Mouse (Mus musculus): ENCODE data around the gene Adam22. TPM values are rescaled to one million over a fixed set of nuclear protein-coding genes. Genes with fewer than 3 reads are reported as not detected.
A peak's percentile ranks its signal among the peaks of the same experiment; 100 is the strongest.

Adam22 gene
- polyA plus RNA-seq, 1 experiment from 2014 or later: 2.2 TPM

DNA sequence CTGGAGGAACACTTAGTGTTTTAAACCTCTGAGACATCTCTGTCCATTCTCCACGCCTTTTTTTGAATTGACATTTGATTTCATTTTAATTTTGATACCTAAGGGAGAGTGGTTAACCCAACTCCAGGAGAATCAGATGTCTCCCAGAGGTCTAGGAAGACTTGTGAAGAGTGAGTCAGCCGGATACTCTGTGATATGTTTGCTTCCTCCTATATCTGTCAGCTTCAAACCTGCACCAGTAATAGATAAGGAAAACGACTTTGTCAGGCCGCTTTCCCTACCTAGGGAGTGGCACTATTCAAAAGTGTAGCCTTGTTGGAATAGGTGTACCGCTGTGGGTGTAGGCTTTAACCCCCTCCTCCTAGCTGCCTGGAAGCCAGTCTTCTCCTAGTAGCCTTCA, 821 bp upstream of the Adam22 start:
- peaks cover 24% of the 10 kb centered on the region for H3K27me3 ChIP-seq (replicated peaks; ENCODE audit: control insufficient read depth, insufficient read depth, low read length)
- no peak overlapping the region for H3K9ac ChIP-seq (ENCODE audit: low read depth, low read length)
- no peak overlapping the region for H3K4me3 ChIP-seq (ENCODE audit: low read depth, low read length)
- no peak overlapping the region for H3K27ac ChIP-seq (ENCODE audit: low read depth, low read length)
- H3K4me2 ChIP-seq: no peak overlapping the region
- no peaks in the 10 kb centered on the region for H3K36me3 ChIP-seq (ENCODE audit: control insufficient read depth, insufficient read depth, low read length)
- no peaks in the 10 kb centered on the region for H3K9me3 ChIP-seq (ENCODE audit: control insufficient read depth, low read length)
- no peaks in the 10 kb centered on the region for H3K4me1 ChIP-seq (replicated peaks; ENCODE audit: control insufficient read depth, insufficient read depth, low read length)
- no peak for DNase-seq (ENCODE audit: low spot score)
- WGBS: 47% methylated on average over 5 of the region's 5 CpGs
- no peak for ATAC-seq (replicated peaks; ENCODE audit: low FRiP score)

DNA sequence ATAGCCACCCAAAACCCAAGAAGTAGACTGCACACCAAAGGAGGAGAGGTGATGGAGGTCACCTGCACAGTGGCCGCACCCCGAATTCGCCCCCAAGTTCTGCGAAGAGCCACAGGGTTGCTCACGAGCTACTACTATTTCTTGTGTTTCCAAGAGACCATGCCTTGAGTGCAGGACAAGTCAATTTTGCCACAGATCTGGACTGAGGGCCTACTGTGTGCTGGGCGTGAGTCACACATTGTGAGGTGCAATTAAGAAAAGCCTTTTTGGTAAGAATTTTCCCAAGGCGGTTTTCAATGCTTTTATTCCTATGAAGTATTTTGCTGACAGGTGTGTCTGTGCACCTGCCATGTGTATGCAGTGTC, 350 bp upstream of the Adam22 start:
- Histone ChIP-seq H3K9ac (ENCODE audit: low read depth, low read length) (no peak overlapping the region), H3K4me3 (ENCODE audit: low read depth, low read length) (peak overlapping the region; percentile 50), H3K36me3 (ENCODE audit: control insufficient read depth, insufficient read depth, low read length) (no peaks in the 10 kb centered on the region), H3K27me3 (replicated peaks; ENCODE audit: control insufficient read depth, insufficient read depth, low read length) (peaks cover 24% of the 10 kb centered on the region), H3K4me2 (peak overlapping the region; percentile 73), H3K4me1 (replicated peaks; ENCODE audit: control insufficient read depth, insufficient read depth, low read length) (no peaks in the 10 kb centered on the region), H3K27ac (ENCODE audit: low read depth, low read length) (no peak overlapping the region), H3K9me3 (ENCODE audit: control insufficient read depth, low read length) (no peaks in the 10 kb centered on the region)
- no peak for ATAC-seq (replicated peaks; ENCODE audit: low FRiP score)
- WGBS: 48% methylated on average over 7 of the region's 7 CpGs
- no peak for DNase-seq (ENCODE audit: low spot score)

DNA sequence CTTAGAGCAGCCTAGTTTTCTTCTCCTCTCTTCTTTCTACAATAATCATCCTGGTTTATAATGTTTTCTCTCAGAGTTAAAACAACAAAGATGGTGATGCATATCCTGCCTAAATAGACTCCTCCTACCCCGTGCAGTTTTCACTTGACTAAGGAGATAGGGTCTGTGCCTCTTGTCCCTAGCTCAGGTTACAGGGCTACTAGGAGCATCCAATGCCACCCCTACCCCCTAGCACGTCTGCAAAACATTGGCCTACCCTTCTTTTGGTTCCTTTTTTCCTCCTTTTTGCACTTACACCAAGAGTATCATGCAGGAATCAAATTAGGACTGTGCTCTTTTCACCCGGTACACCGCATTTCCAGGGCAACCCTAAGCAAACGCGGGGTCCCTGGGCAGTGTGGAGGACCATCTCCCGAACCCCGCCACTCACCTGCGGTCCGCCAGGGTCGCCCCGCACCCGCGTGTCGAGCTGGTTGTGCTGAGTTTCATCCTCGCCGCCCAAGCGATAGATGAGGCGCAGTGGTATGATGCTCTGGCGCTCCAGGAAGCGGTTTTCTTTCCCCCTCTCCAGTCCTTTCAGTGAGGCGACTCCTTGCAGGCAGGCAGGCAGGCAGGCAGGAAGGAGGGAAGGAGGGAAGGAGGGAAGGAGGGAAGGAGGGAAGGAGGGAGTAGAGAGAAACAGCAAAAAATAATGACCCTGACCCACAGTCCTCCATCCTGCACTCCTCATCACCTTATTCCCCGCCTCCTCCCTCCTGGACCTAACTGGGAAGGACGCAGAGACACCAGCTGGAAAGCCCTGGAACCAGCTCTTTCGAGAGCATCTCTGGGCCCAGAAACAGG, 968 bp downstream of the Adam22 start:
- 3% methylated on average over 25 of the region's 25 CpGs for WGBS
- Histone ChIP-seq H3K27me3 (replicated peaks; ENCODE audit: control insufficient read depth, insufficient read depth, low read length) (peaks cover 24% of the 10 kb centered on the region), H3K4me3 (ENCODE audit: low read depth, low read length) (peak overlapping the region; percentile 50), H3K9me3 (ENCODE audit: control insufficient read depth, low read length) (no peaks in the 10 kb centered on the region), H3K27ac (ENCODE audit: low read depth, low read length) (no peak overlapping the region), H3K4me1 (replicated peaks; ENCODE audit: control insufficient read depth, insufficient read depth, low read length) (no peaks in the 10 kb centered on the region), H3K4me2 (peak overlapping the region; percentile 73), H3K9ac (ENCODE audit: low read depth, low read length) (no peak overlapping the region), H3K36me3 (ENCODE audit: control insufficient read depth, insufficient read depth, low read length) (no peaks in the 10 kb centered on the region)
- no peak for DNase-seq (ENCODE audit: low spot score)
- ATAC-seq (replicated peaks; ENCODE audit: low FRiP score): 0 out of 2 replicates have a peak, but pooled peaks have one; percentile 32

DNA sequence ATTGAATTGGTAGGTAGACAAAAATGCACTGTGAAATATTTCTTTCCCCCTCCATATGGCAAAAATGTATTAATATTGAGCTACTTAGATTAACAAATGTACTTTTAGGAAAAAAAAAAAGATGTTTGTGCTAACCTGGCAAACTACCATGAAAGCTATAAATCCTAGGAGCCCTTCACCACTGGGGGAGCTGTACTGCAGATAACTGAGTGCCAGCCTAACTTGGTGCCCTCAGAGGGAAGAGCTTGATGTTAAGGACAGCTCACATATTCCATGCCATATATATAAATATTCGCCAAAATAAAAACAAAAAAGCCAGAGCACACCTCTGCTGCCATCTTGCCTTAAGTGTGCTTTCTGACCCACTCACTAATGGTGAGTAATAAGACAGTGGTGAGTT, 5.6 kb downstream of the Adam22 start:
- no peak overlapping the region for H3K4me2 ChIP-seq
- H3K4me3 ChIP-seq (ENCODE audit: low read depth, low read length): no peak overlapping the region
- H3K36me3 ChIP-seq (ENCODE audit: control insufficient read depth, insufficient read depth, low read length): no peaks in the 10 kb centered on the region
- H3K9me3 ChIP-seq (ENCODE audit: control insufficient read depth, low read length): no peaks in the 10 kb centered on the region
- H3K4me1 ChIP-seq (replicated peaks; ENCODE audit: control insufficient read depth, insufficient read depth, low read length): no peaks in the 10 kb centered on the region
- peaks cover 8% of the 10 kb centered on the region for H3K27me3 ChIP-seq (replicated peaks; ENCODE audit: control insufficient read depth, insufficient read depth, low read length)
- no peak overlapping the region for H3K9ac ChIP-seq (ENCODE audit: low read depth, low read length)
- no peak overlapping the region for H3K27ac ChIP-seq (ENCODE audit: low read depth, low read length)
- no peak for ATAC-seq (replicated peaks; ENCODE audit: low FRiP score)
- no peak for DNase-seq (ENCODE audit: low spot score)
- WGBS: 30% methylated on average over 1 of the region's 1 CpGs

DNA sequence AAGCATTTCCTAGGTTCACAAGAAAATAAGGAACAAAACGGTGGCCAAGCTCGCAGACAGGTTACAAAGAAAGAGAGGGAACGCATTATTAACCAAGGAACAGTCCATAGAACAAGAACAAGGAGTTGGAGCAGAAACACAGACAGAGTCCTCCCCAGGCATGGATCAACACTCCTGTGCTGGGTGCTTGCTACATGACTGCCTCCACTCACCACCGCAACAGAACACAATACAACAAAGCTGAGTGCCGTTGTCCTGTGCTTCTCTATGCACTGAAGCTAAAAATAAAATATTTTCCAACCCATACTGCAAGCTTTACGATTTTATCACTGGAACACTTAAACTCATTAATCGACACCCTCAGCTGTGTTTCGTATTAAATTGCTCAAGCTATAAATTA, 10.3 kb downstream of the Adam22 start:
- ATAC-seq (replicated peaks; ENCODE audit: low FRiP score): no peak
- DNase-seq (ENCODE audit: low spot score): no peak
- Histone ChIP-seq H3K36me3 (ENCODE audit: control insufficient read depth, insufficient read depth, low read length) (no peaks in the 10 kb centered on the region), H3K27ac (ENCODE audit: low read depth, low read length) (no peak overlapping the region), H3K4me1 (replicated peaks; ENCODE audit: control insufficient read depth, insufficient read depth, low read length) (no peaks in the 10 kb centered on the region), H3K4me3 (ENCODE audit: low read depth, low read length) (no peak overlapping the region), H3K9ac (ENCODE audit: low read depth, low read length) (no peak overlapping the region), H3K27me3 (replicated peaks; ENCODE audit: control insufficient read depth, insufficient read depth, low read length) (no peaks in the 10 kb centered on the region), H3K4me2 (no peak overlapping the region), H3K9me3 (ENCODE audit: control insufficient read depth, low read length) (no peaks in the 10 kb centered on the region)
- 76% methylated on average over 8 of the region's 8 CpGs for WGBS

DNA sequence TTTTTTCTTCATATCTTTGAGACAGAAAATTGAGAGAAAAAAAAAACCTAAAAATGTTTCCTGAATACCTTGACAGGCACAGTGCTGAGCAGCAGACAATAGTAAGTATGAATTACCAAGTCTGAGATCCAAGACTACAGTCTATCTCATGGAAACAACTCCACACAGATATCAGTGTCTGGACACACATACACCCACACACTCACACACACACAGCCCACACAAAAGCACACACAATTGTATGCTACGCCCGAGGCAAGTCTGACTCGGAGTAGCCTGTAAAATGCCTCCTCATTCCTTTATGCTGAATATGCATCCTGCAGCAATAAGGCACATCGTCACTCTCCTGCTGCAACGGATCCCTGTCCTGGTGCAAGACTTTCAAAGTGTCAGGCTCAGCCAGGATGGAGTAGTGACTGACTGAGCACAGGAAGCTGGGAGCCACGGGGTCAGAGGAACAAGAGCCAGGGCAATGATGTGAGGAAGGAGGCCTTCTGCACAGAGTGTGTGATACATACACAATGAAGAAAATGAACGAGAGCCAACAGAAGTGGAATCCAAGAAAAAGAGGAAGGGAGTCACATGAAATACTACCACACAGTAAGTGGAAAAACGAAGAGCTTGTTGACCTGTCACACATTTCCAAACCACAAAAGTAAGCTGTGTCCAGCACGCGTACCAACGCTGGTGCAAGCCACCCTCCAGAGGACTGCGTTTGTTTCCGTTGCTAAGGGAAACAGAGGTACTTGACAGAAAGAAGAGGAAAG, 10.9 kb downstream of the Adam22 start:
- Histone ChIP-seq H3K4me1 (replicated peaks; ENCODE audit: control insufficient read depth, insufficient read depth, low read length) (no peaks in the 10 kb centered on the region), H3K4me2 (no peak overlapping the region), H3K4me3 (ENCODE audit: low read depth, low read length) (no peak overlapping the region), H3K27me3 (replicated peaks; ENCODE audit: control insufficient read depth, insufficient read depth, low read length) (no peaks in the 10 kb centered on the region), H3K27ac (ENCODE audit: low read depth, low read length) (no peak overlapping the region), H3K9me3 (ENCODE audit: control insufficient read depth, low read length) (no peaks in the 10 kb centered on the region), H3K9ac (ENCODE audit: low read depth, low read length) (no peak overlapping the region), H3K36me3 (ENCODE audit: control insufficient read depth, insufficient read depth, low read length) (no peaks in the 10 kb centered on the region)
- WGBS: 53% methylated on average over 13 of the region's 13 CpGs
- DNase-seq (ENCODE audit: low spot score) (no peak), ATAC-seq (replicated peaks; ENCODE audit: low FRiP score) (no peak)

DNA sequence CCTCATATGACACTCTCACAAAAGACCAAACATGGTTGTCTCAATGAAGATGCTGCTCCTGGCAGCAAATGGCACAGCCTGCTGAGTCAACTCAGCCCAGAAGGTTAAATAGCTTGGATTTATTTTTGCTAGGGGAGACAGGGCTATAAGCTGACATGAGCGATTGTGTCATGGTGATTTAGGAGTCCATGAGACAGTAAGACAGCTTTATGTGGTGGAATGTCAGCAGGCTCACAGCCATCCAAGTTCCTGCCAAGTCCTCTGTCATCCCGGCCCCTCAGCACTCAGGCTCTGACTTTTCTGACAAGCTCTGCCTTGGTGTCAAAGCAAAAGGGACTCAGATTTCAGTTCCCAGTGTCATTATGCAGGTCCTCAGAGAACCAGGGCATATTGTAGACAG, 11.6 kb downstream of the Adam22 start:
- no peaks in the 10 kb centered on the region for H3K4me1 ChIP-seq (replicated peaks; ENCODE audit: control insufficient read depth, insufficient read depth, low read length)
- H3K4me3 ChIP-seq (ENCODE audit: low read depth, low read length): no peak overlapping the region
- no peak overlapping the region for H3K4me2 ChIP-seq
- DNase-seq (ENCODE audit: low spot score): no peak
- no peak overlapping the region for H3K9ac ChIP-seq (ENCODE audit: low read depth, low read length)
- H3K9me3 ChIP-seq (ENCODE audit: control insufficient read depth, low read length): no peaks in the 10 kb centered on the region
- no peaks in the 10 kb centered on the region for H3K27me3 ChIP-seq (replicated peaks; ENCODE audit: control insufficient read depth, insufficient read depth, low read length)
- H3K27ac ChIP-seq (ENCODE audit: low read depth, low read length): no peak overlapping the region
- 62% methylated on average over 2 of the region's 2 CpGs for WGBS
- no peaks in the 10 kb centered on the region for H3K36me3 ChIP-seq (ENCODE audit: control insufficient read depth, insufficient read depth, low read length)
- no peak for ATAC-seq (replicated peaks; ENCODE audit: low FRiP score)

DNA sequence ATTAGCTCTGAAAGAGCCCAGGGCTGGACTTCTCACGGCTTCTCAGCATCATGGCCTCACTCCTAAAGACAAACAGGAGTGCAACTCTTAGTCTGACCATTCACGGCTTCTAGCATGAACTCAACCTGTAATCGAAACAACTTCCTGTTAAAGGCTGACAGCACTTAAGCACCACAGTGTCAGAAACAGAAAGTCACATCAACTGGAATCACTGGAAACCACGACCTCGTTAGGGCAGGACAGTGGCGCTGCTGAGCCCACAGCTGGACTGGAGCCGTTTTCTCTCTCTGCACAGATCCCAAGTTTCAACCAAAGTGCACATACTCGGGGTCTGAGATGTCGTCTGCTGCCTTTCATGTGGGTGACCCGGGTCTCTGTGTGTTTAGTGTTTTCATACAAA, 18.4 kb downstream of the Adam22 start:
- H3K4me2 ChIP-seq: no peak overlapping the region
- no peaks in the 10 kb centered on the region for H3K36me3 ChIP-seq (ENCODE audit: control insufficient read depth, insufficient read depth, low read length)
- H3K9me3 ChIP-seq (ENCODE audit: control insufficient read depth, low read length): no peaks in the 10 kb centered on the region
- no peaks in the 10 kb centered on the region for H3K27me3 ChIP-seq (replicated peaks; ENCODE audit: control insufficient read depth, insufficient read depth, low read length)
- DNase-seq (ENCODE audit: low spot score) (no peak), ATAC-seq (replicated peaks; ENCODE audit: low FRiP score) (no peak)
- H3K4me1 ChIP-seq (replicated peaks; ENCODE audit: control insufficient read depth, insufficient read depth, low read length): no peaks in the 10 kb centered on the region
- 57% methylated on average over 10 of the region's 10 CpGs for WGBS
- H3K9ac ChIP-seq (ENCODE audit: low read depth, low read length): no peak overlapping the region
- H3K4me3 ChIP-seq (ENCODE audit: low read depth, low read length): no peak overlapping the region
- H3K27ac ChIP-seq (ENCODE audit: low read depth, low read length): no peak overlapping the region

DNA sequence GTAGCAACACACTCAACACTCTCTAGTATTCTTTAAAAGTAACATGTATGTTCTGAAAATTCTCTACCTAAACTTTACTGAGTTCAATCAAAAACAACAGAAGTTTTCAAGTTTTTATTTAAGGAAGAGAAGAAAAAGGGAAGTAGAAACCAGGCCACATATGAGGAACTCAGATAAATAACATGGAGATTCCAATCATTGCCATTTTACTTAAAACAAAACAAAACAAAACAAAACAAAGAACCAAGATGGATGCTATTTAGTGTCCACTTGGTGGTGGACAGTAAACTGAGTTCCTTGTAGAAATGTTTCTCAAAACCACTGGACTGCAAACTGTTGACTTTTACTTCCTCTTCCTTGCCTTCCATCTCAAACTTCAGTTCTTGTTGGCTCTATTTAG, 21.6 kb downstream of the Adam22 start:
- no peak overlapping the region for H3K4me2 ChIP-seq
- H3K4me1 ChIP-seq (replicated peaks; ENCODE audit: control insufficient read depth, insufficient read depth, low read length): no peaks in the 10 kb centered on the region
- H3K9ac ChIP-seq (ENCODE audit: low read depth, low read length): no peak overlapping the region
- H3K4me3 ChIP-seq (ENCODE audit: low read depth, low read length): no peak overlapping the region
- no peaks in the 10 kb centered on the region for H3K9me3 ChIP-seq (ENCODE audit: control insufficient read depth, low read length)
- ATAC-seq (replicated peaks; ENCODE audit: low FRiP score) (no peak), DNase-seq (ENCODE audit: low spot score) (no peak)
- no peaks in the 10 kb centered on the region for H3K27me3 ChIP-seq (replicated peaks; ENCODE audit: control insufficient read depth, insufficient read depth, low read length)
- H3K36me3 ChIP-seq (ENCODE audit: control insufficient read depth, insufficient read depth, low read length): no peaks in the 10 kb centered on the region
- H3K27ac ChIP-seq (ENCODE audit: low read depth, low read length): no peak overlapping the region
